Mouse (Mus musculus): ENCODE data around the gene Apba1. TPM values are rescaled to one million over a fixed set of nuclear protein-coding genes. Genes with fewer than 3 reads are reported as not detected.

Gene Apba1
- polyA plus RNA-seq, 2 experiments = 0.04 to 0.07 TPM

DNA sequence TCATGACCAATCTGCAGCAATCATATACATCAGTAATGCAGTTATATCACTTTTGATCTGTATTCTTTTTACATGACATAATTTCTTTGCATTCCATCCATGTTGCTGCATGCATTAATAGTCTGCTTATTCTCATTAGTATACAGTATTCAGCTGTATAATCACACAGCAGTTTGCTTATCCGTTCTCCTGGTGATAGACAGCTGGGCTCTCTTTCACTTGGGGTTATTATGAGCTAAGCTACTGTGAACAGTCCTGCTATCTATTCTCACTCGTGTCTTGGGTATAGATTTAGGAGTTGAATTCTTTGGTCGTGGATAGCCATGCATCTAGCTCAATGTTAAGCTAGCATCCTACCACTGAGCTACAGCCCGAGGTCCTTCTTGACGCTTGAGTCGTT lies 16.7 kb downstream of the Apba1 start:
- H3K27me3 ChIP-seq (ENCODE audit: control insufficient read depth, insufficient read depth, low read length) = no peaks in the 10 kb centered on the region
- no peaks in the 10 kb centered on the region for H3K9me3 ChIP-seq (ENCODE audit: control insufficient read depth, low read length)
- H3K4me3 ChIP-seq (ENCODE audit: insufficient read depth in 1 of 2, low read depth in 2 of 2, low read length in 2 of 2) = no peak overlapping the region
- no peaks in the 10 kb centered on the region for H3K36me3 ChIP-seq (replicated peaks; ENCODE audit: control insufficient read depth, insufficient read depth, low read depth)
- H3K27ac ChIP-seq = no peak overlapping the region
- no peaks in the 10 kb centered on the region for H3K4me1 ChIP-seq (replicated peaks; ENCODE audit: control insufficient read depth in 2 of 2, insufficient read depth in 2 of 2, low read length in 1 of 2)
- no peak overlapping the region for H3K9ac ChIP-seq (replicated peaks)
- no peak for DNase-seq (ENCODE audit: low read depth in 3 of 3, low spot score in 3 of 3)
- 63% methylated on average over 6 of the region's 6 CpGs for WGBS (ENCODE audit: insufficient replicate concordance)
- TF ChIP-seq EP300 (IDR thresholded peaks at IDR 0.05; ENCODE audit: low read depth) (no peak), CTCF (IDR thresholded peaks at IDR 0.05; ENCODE audit: low read depth) (no peak)
- no peak overlapping the region for H3K4me2 ChIP-seq (ENCODE audit: low read depth)
- ATAC-seq (ENCODE audit: insufficient read depth) = no peak

- H3K9me3 ChIP-seq (ENCODE audit: control insufficient read depth, low read length) = no peaks in the 10 kb centered on the region
- ATAC-seq (ENCODE audit: insufficient read depth) = no peak
- DNase-seq (ENCODE audit: low read depth in 3 of 3, low spot score in 3 of 3) = no peak
- H3K9ac ChIP-seq (replicated peaks) = no peak overlapping the region
- no peaks in the 10 kb centered on the region for H3K36me3 ChIP-seq (replicated peaks; ENCODE audit: control insufficient read depth, insufficient read depth, low read depth)
- TF ChIP-seq EP300 (IDR thresholded peaks at IDR 0.05; ENCODE audit: low read depth) = no peak
- no peak for TF ChIP-seq CTCF (IDR thresholded peaks at IDR 0.05; ENCODE audit: low read depth)
- no peaks in the 10 kb centered on the region for H3K27me3 ChIP-seq (ENCODE audit: control insufficient read depth, insufficient read depth, low read length)
- H3K4me1 ChIP-seq (replicated peaks; ENCODE audit: control insufficient read depth in 2 of 2, insufficient read depth in 2 of 2, low read length in 1 of 2) = no peaks in the 10 kb centered on the region
- H3K4me2 ChIP-seq (ENCODE audit: low read depth) = no peak overlapping the region
- H3K4me3 ChIP-seq (ENCODE audit: insufficient read depth in 1 of 2, low read depth in 2 of 2, low read length in 2 of 2) = no peak overlapping the region
- no peak overlapping the region for H3K27ac ChIP-seq
These were observed 20.4 kb downstream of the Apba1 start for GRCm38 (mm10) chr19:23779130-23779529.

GRCm38 (mm10) chr19:23780105-23780504 lies 21.4 kb downstream of the Apba1 start:
- Histone ChIP-seq H3K9me3 (ENCODE audit: control insufficient read depth, low read length) (no peaks in the 10 kb centered on the region), H3K4me2 (ENCODE audit: low read depth) (no peak overlapping the region), H3K4me1 (replicated peaks; ENCODE audit: control insufficient read depth in 2 of 2, insufficient read depth in 2 of 2, low read length in 1 of 2) (no peaks in the 10 kb centered on the region), H3K27ac (no peak overlapping the region), H3K4me3 (ENCODE audit: insufficient read depth in 1 of 2, low read depth in 2 of 2, low read length in 2 of 2) (no peak overlapping the region), H3K36me3 (replicated peaks; ENCODE audit: control insufficient read depth, insufficient read depth, low read depth) (no peaks in the 10 kb centered on the region), H3K9ac (replicated peaks) (no peak overlapping the region), H3K27me3 (ENCODE audit: control insufficient read depth, insufficient read depth, low read length) (no peaks in the 10 kb centered on the region)
- TF ChIP-seq CTCF (IDR thresholded peaks at IDR 0.05; ENCODE audit: low read depth) (no peak), EP300 (IDR thresholded peaks at IDR 0.05; ENCODE audit: low read depth) (no peak)
- DNase-seq (ENCODE audit: low read depth in 3 of 3, low spot score in 3 of 3) (no peak), ATAC-seq (ENCODE audit: insufficient read depth) (no peak)
- 64% methylated on average over 4 of the region's 4 CpGs for WGBS (ENCODE audit: insufficient replicate concordance)

DNA sequence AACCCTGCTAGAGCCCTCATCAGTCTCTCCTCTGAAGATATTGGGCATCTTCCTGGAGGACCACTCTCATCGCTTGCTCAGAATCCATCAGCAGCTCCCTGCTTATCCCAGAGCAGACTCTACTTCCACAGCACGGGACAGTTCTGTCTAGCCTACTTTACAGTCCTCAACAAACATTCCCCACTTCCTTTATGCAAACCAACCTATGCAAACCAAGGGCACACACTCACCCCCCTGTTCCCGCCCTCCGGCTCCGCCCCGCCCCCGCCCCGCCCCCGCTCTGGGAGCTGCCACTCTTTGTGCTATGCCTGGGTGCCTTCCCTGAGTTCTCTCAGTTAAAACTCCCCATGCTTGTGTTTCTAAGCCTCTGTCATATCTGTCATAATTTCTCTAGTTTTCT lies 23.3 kb downstream of the Apba1 start:
- H3K27me3 ChIP-seq (ENCODE audit: control insufficient read depth, insufficient read depth, low read length) = no peaks in the 10 kb centered on the region
- no peak for ATAC-seq (ENCODE audit: insufficient read depth)
- no peak overlapping the region for H3K4me2 ChIP-seq (ENCODE audit: low read depth)
- DNase-seq (ENCODE audit: low read depth in 3 of 3, low spot score in 3 of 3) = no peak
- H3K36me3 ChIP-seq (replicated peaks; ENCODE audit: control insufficient read depth, insufficient read depth, low read depth) = no peaks in the 10 kb centered on the region
- H3K9ac ChIP-seq (replicated peaks) = no peak overlapping the region
- no peak overlapping the region for H3K4me3 ChIP-seq (ENCODE audit: insufficient read depth in 1 of 2, low read depth in 2 of 2, low read length in 2 of 2)
- 13% methylated on average over 9 of the region's 9 CpGs for WGBS (ENCODE audit: insufficient replicate concordance)
- no peak overlapping the region for H3K27ac ChIP-seq
- no peaks in the 10 kb centered on the region for H3K4me1 ChIP-seq (replicated peaks; ENCODE audit: control insufficient read depth in 2 of 2, insufficient read depth in 2 of 2, low read length in 1 of 2)
- H3K9me3 ChIP-seq (ENCODE audit: control insufficient read depth, low read length) = no peaks in the 10 kb centered on the region
- TF ChIP-seq EP300 (IDR thresholded peaks at IDR 0.05; ENCODE audit: low read depth) (no peak), CTCF (IDR thresholded peaks at IDR 0.05; ENCODE audit: low read depth) (no peak)

DNA sequence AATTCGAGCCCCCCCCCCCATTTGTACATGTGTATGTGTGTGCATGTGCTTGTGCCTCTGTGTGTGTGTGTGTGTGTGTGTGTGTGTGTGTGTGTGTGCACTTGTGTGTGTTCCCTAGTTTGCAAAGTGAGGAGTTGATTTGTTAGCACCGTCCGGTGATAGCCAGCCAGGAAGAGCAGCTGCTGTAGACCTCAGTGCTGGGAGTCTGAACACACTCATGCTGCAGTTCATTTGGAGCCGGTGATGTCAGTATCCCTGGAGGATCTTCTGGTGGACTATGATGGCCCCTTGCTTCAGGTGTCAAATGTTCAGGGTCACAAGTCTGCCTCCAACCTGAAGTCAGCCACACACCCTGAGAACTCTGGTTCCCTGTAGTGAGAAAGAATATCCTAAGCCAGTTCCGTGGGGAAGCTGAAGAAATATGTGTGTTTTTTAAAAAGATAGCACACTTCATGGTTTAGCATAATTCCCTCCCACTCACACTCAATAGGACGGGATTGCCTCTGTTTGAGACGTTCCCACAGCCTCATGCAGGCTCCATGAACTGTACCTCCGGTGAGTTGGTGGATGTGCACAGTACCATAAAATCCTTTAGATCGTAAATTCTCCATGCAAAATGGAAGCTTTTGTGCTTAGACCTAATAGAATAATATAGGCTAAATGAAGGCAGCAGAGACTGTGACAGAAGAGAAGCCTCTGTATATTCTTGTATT lies 29.9 kb downstream of the Apba1 start:
- 57% methylated on average over 9 of the region's 9 CpGs for WGBS (ENCODE audit: insufficient replicate concordance)
- Histone ChIP-seq H3K27me3 (ENCODE audit: control insufficient read depth, insufficient read depth, low read length) (no peaks in the 10 kb centered on the region), H3K4me2 (ENCODE audit: low read depth) (no peak overlapping the region), H3K4me1 (replicated peaks; ENCODE audit: control insufficient read depth in 2 of 2, insufficient read depth in 2 of 2, low read length in 1 of 2) (no peaks in the 10 kb centered on the region), H3K36me3 (replicated peaks; ENCODE audit: control insufficient read depth, insufficient read depth, low read depth) (no peaks in the 10 kb centered on the region), H3K4me3 (ENCODE audit: insufficient read depth in 1 of 2, low read depth in 2 of 2, low read length in 2 of 2) (no peak overlapping the region), H3K9ac (replicated peaks) (no peak overlapping the region), H3K9me3 (ENCODE audit: control insufficient read depth, low read length) (no peaks in the 10 kb centered on the region), H3K27ac (no peak overlapping the region)
- TF ChIP-seq EP300 (IDR thresholded peaks at IDR 0.05; ENCODE audit: low read depth) = no peak
- TF ChIP-seq CTCF (IDR thresholded peaks at IDR 0.05; ENCODE audit: low read depth) = no peak
- ATAC-seq (ENCODE audit: insufficient read depth) (no peak), DNase-seq (ENCODE audit: low read depth in 3 of 3, low spot score in 3 of 3) (no peak)

Measured in liver, embryonic 14.5 days (tissue).